Mouse (Mus musculus): ENCODE results near the gene Mmp25.

- TF ChIP-seq CTCF (conservative IDR thresholded peaks at IDR 0.05; ENCODE audit: low read length) (no peak), NANOG (IDR thresholded peaks at IDR 0.05; ENCODE audit: borderline replicate concordance, low read length) (no peak)
These were observed 20.4 kb upstream of the Mmp25 start for GRCm38 (mm10) chr17:23665511-23665910.
